Mouse (Mus musculus) spleen, adult 2 months (tissue): ENCODE data around the gene Selenon.

Experiments
- CTCF ChIP-seq: fragments of 200-500 bp; IDR thresholded peaks from 2 replicates; pipeline ENCODE4 v1.5.1; 2011; ENCODE audit warnings: mild to moderate bottlenecking, inconsistent platforms; ENCODE audit not compliant: insufficient read depth, insufficient read length, insufficient replicate concordance; ENCODE audit errors: extremely low read depth
- POLR2A ChIP-seq: fragments of 200-500 bp; IDR thresholded peaks from 2 replicates; pipeline ENCODE4 v1.6.1; 2011; ENCODE audit warnings: low read depth, low read length, inconsistent platforms

DNA sequence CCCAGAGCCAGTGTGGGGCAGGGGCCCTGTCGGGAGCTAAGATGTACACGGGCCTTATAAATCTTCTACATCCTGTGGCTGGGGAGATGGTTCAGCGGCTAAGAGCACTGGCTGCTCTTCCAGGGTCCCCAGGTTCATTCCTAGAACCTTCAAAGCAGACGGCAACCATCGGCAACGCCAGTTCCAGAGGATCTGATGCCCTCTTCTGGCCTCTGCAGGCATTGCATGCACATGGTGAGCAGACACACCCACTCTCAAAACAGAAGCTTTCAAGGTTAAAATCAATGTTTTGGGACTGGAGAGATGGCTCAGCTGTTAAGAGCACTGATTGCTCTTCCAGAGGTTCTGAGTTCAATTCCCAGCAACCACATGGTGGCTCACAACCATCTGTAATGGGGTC, 17.2 kb upstream of the Selenon start:
- TF ChIP-seq POLR2A (no peak), CTCF (peak; percentile 25; the same call in 1 of the 2 replicates)
